Mouse (Mus musculus) ES-CJ7 (cell line): ENCODE data around the gene Nploc4.

Experiments used
- DNase-seq: peaks from one replicate; pipeline ENCODE4 v3.0.0; 2011; ENCODE audit warnings: low read depth, low spot score

Gene Nploc4

DNA sequence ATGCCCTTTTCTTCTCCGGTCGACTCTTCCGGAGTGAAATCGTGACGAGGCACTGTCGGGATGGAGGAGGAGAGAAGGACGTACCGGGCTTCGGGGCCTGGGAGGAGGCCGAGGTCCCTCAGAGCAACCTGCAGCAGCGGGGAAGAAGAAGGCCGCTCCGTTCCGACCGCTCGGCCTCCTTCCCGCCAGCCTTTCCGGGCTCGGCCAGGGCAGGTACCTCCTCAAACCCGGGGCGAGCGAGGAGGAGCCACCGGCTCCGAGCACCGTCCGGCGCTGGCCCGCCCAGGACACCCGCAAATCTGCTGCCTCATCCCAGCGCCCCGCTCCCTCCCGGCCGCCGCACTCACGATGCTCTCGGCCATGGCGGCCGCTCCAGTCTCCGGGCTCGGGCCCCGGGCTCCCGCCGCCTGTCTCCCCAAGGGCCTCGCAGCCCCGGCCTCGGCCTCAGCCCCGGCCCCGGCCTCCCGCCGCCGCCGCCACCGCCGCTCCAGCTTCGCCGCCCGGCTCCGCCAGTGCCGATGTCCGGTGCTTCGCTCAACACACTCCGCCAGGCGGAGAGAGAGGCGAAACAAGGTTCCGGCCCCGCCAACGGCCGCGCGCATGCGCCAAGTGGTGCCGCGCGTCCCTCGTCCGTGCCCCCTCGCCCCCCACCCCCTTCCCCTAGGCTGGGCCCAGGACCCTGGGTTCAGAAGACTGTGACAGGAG lies at the start of gene Nploc4:
TSS of gene Nploc4 (minus strand) at position 557 of the 705 bp plus-strand sequence.
- peak; percentile 90 for DNase-seq

DNA sequence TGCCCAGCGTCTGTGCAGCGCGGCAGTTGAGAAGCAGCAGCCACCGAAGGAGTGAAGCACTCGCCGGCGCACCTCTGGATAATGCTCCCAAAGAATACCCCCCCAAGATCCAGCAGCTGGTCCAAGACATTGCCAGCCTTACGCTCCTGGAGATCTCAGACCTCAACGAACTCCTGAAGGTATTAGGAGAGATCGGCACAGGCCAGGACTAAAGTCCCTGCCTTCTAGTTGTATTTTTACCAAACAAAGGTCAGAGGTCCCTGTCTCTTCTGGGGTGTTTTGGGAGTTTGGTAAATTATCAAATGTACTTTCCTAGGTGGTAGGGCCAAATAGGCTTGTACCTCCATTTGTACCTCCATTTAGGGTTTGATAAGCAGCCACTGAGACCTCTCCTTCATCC lies 47.7 kb upstream of the Nploc4 start:
- no peak for DNase-seq

DNA sequence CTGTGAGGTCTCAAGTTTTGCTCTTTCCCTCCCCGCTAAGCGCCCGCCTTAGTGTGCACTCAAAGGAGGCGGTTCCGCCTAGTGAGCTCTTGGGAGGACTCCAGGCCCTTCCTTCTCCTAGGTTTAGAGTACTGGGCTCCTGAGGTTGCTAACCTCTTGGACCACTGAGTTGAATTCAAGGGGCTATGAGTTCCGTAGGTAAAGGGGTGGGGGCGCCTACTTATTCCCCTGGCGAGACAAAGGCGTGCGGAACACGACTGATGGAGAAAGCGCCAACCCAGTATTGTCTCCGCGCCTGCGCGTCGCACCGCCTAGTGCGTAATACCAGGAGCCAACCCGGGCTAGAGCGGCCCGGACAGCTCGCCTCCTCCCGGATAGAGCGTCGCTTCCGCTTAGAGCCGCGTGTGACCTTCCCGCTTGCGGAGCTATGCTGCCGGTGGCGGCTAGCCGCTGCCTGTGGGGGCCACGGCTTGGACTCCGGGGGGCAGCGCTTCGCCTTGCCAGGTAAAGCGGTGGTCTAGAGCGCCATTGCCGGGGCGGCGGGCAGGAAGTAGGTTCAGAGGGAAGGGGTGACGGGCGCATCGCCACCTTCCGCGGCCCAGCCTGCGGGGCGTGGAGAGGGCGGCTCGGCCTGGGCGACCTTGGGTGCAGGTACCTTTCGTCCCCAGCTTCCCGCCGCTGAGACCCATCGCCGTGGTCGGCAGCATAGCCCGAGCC lies 46.9 kb upstream of the Nploc4 start, which contains the start of gene Mrpl12:
TSS of gene Mrpl12 (plus strand) at position 349 of the 717 bp plus-strand sequence.
- peak; percentile 97 for DNase-seq

DNA sequence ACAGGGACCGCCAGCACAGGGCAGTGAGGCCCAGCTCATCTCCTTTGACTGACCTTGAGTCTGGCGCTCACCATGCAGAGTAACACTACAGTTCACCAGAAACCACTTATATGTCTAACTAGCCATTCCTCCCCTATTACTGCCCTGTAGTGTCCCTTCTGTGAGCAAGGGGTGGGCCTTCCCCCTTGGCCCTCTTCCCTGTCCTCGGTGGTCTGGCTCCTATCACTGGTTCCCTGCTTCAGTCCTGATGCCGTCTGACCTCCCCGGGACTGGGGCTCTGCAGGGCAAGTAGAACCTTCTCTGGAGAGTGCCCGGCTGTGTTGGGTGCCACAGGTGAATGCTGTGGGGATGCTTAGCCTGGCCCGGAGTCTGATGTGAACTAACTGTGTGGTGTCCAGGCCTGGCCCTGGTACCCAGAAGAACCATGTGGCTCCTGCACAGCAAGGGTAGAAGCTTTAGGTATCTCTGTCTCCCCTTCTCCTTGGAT lies 46.0 kb upstream of the Nploc4 start:
- no peak for DNase-seq

DNA sequence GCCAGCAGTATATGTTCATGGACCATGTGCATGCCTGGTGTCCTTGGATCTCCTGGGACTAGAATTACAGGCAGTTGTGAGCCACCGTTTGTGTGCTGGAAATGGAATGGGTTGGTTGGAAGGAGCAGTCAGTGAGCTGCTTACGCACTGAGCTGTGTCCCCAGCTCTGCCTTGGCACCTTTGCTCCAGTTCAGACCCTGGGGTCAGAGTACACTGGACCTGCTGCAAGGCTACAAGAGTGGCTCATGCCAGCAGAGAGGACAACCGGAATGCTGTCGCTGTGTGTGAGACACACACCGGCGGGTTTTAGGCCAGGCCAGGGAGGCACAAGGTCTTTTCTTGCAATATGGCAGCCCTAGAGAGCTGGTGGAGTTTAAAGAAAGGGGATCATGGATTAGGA lies 34.5 kb upstream of the Nploc4 start:
- DNase-seq = no peak

DNA sequence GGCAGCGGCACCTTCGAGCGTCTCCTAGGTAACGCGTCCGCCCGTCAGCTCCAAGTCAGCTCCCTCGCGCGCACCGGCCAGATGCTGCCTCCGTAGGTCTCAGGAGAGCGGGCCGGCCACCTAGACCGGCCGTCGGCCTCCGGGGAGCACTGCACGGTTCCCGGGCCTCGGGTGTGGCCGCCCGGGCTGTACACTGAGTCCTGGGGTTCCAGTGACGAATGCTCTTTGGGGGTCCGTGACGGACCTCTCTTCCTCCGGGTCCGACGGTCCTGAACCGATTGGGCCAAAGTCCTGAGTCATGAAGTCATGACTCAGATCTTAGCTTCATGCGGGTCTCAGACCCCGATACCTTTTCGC lies 30.2 kb upstream of the Nploc4 start:
- DNase-seq = no peak

DNA sequence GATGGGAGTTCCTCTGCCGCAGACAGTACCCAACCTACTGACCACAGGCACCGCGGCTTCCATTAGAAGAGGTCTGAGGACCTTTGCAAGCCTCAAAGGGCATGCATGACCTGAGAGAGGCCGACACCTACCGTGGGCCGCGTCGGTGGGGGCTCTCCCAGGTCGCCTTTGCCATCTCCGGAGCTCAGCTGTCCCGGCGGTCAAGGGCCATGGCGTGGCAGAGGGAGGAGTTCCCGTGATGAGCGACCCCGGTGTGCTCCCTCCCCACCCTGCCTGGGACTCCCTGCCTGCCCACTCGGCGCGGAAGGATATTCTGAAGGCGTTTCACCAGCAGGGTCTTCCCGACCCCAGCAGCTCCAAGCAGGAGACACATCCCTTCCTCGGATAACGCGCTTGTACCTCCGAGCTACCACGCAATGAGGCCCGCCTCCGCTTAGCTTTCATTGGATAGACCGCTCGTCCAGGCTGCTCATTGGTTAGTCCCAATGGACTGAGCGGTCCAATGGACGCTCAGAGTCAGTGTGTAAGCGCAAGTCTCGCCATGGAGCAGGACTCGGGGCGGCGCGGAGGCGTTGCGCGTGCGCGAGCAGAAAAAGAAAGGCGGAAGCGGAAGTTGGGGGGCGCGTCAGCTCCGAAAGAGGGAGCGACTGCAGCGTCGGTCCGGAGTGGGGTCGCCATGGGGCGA lies 29.7 kb upstream of the Nploc4 start, which contains the start of gene Arl16:
TSS of gene Arl16 (minus strand) at position 557 of the 685 bp plus-strand sequence.
- peak; percentile 100 for DNase-seq

DNA sequence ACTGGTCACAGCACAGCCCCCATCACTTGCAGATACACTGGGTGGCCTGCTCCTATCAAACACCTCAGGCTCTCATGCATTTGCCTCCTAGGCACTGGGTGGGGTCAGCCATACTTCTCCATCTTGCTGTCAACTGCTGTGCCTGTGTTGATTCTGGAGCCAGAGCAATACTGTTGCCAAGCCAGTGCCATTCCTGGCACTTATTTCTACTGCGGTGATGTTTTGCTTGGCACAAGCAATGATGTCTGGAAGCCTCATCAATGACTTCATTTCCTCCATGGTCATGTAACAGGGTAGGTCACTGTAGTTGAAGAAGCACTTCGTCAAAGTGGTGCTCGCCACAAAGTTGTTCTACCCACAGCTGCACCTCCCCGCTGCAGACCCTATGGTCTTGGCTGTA lies 28.0 kb upstream of the Nploc4 start:
- DNase-seq = no peak

DNA sequence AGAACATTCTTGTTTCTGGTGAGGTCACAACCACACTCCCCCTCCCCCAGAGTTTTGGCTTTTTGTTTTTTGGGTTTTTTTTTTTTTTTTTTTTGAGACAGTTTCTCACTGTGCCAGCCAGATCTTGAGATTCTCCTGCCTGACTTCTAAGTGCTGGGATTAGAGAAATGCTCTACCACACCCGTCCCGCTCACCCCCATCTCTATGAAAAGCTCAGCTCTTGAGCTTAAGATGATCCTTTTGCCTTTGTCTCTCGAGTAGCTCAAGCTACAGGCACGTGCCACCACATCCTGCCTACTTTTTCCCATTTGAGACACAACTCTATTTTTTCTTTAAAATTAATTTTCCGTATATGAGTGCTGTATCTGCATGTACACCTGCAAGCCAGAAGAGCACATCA lies 26.9 kb upstream of the Nploc4 start:
- no peak for DNase-seq

DNA sequence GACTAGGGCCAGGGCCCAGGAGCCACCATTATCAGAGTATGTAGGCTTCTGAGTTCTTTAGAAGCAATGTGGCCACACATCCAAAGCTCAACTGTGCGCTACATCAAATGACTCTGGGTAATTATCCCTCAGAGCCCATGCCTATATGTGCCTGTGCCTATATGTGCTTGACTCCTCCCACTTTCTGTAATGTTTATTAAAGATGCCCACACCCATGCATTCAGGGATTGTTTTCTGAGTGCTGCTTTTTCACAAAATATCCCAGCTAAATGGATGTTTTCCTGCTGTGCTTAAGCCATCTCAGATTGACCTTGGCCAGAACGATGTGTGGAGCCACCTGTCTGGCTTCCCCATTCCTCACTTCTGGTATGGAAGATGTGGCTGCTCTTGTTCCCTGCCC lies 26.0 kb upstream of the Nploc4 start:
- no peak for DNase-seq

DNA sequence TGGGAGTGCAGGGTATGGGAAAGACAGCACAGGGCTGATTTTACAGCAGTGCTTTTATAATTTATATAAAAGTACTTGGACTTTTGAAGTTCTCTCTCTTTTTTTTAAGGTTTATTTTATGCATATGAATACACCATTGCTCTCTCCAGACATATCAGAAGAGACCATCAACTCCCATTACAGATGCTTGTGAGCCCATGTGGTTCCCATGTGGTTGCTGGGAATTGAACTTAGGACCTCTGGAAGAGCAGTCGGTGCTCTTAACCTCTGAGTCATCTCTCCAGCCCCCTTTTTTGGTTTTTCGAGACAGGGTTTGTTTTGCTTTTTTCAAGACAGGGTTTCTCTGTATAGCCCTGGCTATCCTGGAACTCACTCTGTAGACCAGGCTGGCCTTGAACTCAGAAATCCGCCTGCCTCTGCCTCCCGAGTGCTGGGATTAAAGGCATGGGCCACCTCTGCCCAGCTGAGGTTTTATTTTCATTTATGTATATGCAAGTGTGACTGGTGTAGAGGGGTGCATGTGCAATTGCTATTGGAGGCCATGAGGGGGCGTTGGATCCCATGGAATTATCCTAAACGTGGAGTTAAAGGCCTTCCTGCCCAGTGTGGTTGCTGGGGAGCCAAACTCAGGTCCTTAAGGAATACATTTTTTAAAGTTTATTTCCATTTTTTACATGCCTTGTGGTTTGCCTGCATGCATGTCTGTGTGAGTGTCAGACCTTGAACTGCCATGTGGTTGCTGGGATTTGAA lies 21.5 kb upstream of the Nploc4 start:
- DNase-seq = peak; percentile 48

DNA sequence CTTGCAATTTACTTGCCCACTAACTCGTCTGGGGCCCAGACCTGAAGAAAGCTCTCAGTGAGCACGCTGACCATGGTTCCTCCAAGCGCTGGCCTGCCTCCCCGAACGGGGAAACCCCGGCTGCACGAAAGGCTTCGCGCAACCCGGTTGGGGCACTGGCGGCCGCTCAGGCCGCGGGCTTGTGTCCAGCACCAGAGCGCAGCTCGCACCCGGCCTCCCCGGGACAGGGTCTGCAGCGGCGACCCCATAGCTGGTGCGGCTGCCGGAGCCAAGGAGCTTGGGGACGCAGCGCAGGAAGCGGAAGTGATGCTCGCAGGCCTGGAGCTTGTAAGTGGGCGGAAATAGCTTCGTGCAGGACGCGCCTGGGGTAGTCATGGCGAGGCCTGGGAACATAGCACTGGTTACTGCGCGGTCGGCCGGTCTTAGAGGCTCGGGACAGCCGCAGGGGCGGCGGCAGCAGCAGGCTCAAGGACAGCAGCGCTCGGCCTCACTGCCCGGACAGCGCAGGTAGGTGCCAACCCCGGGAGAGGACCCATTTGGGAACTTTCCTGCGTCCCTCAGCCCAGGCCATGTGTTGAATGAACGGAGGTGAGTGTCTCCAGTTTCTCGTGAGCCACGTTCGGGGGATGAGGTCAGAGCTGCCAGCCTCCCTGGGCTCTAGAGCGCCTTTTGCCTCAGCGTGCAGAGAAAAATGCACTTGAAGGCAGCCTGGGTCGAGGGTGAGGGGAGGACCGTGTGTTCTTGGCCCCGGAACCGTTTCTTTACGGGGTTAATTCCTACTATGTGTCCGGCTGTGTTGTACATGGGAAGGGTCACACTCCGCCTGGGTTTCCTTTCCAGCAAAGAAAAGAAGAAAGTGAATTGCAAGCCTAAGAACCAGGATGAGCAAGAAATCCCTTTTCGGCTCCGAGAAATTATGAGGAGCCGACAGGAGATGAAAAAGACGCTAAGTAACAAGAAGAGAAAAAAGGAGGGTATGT lies 20.6 kb upstream of the Nploc4 start, which contains the start of the genes Oxld1 and Ccdc137:
TSS of gene Oxld1 (minus strand) at position 297 of the 980 bp plus-strand sequence.
TSS of gene Ccdc137 (plus strand) at position 344 of the 980 bp plus-strand sequence.
- DNase-seq = peak; percentile 75

DNA sequence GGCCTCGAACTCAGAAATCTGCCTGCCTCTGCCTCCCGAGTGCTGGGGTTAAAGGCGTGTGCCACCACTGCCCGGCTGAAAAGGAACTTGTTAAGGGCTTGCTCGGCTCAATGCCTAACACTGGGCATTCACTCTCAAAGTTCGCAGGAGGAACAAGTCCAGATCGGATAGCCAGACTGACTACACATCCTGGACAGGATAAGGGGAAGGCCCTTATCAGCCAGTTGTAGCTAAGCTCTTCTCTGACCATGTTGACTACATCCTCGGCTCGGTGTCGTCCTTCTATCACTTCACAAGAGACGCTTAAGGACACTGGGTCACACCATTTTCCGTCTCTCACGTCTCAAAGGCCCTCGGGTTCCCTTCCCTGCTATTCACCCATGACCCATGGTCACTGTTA lies 19.9 kb upstream of the Nploc4 start:
- no peak for DNase-seq

DNA sequence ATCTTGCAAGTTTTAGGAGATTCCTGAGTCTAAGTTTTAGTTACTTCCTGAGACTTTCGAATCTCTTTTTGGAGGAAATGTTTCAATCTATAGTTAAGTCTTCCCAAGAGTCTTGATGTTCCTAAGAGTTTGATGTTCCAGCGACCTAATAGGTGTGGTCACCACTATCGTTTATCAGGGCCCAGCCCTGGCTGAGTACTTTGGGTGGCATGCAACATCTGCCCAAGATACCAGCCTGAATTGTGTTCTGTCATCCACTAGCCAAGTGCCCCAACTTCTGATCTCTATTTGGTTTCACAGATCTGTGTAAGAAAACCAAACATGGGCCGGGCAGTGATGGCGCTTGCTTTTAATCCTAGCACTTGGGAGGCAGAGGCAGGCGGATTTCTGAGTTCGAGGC lies 17.9 kb upstream of the Nploc4 start:
- no peak for DNase-seq

DNA sequence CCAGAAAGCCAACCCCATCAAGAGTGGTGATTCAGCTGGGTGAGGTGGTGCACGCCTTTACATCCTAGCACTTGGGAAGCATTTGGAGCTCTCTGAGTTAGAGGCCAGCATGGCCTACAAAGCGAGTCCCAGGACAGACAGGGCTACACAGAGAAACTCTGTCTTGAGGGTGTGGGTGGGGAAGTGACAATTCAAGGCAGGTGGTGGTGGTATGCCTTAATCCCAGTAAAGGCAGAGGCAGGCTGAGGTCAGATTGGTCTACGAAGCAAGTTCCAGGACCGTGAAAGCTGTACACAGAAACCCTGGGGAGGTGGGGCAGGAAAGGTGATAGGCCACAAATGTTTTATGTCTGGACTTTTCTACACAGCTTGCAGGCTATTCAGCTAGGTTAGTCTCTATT lies 17.5 kb upstream of the Nploc4 start:
- no peak for DNase-seq

DNA sequence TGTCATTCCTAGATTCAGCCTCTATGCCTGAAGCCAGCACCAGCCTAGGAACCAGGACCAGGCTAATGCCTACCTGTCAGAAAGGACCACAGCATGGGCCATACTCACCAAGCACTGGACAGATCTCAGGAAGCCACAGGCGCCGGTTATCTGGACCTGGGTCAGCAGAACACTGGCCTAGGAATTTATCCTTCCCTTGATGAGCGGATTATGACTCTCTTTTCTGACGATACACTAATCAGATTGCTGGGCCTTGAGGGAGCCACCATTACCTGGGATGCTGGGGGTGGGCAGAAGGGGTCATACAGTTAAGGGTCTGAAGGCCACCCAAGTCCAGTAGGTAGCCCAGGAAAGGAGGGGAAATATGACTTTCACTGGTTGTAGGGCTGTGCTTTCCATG lies 15.8 kb upstream of the Nploc4 start, which contains the start of gene Pde6g:
TSS of gene Pde6g (minus strand) at position 195 of the 400 bp plus-strand sequence.
- DNase-seq = no peak

DNA sequence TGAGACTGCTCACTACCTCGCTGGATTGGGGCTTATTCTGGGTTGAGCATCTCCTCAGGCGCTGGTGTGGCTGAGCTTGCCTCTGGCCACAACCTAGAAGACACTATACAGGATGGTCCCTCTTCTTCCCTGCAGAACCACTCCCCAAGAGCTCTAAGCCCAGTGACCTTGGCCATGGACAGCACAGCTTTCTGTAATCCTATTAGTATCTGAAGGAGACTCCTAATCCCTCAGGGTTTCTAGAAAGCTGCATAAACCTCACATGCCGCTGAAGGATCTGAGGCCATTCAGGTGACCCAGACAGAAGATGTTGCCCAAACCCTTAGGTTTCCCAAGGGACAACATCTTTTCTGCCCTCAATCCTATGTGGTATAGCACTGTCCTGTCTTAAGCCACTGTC lies 14.7 kb upstream of the Nploc4 start:
- no peak for DNase-seq

DNA sequence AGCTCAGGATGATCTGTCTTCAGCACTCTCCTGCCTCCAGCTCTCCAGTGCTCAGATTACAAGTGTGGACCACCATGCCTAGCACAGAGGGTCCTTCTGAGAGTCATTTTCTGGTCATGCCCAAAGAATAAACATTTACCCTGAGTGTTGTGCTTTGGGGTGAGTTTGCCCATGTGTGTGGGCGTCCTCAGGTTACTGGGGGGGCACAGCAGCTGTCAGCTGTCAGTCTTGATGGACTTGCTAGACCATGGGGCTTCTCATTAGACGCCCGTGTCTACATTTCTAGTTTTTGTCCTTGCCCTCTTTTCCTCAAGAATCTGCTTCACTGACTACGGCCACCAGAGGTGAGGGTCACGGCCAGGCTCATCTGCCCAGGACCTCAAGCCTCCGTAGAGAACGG lies 9.7 kb upstream of the Nploc4 start:
- no peak for DNase-seq

DNA sequence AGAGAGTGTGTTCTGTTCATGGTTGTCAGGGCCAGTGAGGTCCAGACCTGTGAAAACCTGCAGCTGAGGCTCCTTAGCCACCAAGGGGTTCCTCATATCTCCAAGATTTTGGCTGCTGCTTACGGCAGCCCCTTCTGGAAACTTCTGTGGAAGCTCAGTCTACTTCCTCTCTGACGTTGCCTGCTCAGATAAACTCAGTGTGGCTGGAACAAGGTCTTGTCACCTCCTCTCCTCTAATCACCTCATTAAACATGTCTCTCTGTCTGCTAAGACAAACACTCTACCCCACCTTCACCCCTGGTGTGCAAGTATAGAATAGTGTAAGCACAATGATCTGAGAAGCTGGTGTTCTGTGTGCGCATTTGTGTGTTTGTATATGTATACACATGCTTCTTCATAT lies 8.0 kb upstream of the Nploc4 start:
- DNase-seq = no peak

DNA sequence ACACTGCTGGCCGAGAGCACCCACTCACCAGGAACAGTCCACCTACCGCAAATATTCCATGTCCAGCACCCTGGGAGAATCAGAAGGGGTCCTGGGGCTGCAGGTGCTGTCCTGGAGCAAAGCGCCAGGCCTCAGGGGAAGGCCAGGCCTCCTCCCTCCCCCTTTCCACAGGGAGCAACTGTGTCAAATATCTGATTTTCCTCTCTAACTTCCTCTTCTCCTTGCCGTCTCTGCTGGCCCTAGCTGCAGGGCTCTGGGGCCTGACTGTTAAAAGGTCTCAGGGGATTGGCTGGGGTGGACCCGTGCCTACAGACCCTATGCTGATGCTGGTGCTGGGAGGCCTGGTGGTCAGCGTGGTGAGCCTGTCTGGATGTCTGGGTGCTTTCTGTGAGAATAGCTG lies 6.6 kb upstream of the Nploc4 start:
- no peak for DNase-seq
